21 mouse cellular contexts compared by ENCODE assay signal in the genomic region with DNA sequence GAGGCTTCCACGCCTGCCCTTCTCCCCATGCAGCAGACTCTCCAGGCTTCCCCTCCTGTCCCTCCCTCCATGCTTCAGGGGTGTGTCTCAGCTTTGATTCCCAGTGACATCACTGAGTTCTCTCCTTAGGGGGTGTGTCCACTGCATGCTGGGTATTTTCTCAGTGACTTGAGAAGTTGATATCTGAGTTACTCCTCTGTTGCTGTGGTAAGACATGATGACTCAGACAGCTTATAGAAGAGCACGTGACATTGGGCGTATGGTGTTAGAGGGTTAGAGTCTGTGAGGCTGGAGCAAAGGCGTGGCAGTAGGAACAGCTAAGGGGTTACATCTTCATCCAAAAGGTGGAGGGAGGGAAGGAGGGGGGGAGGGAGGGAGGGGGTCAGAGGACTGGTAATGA. TPM values are rescaled to one million over a fixed set of nuclear protein-coding genes. Genes with fewer than 3 reads are reported as not detected.
A peak's percentile ranks its signal among the peaks of the same experiment; 100 is the strongest.
DNase-seq lines count a peak whose midpoint lies in the region; ATAC-seq and TF ChIP-seq lines count a peak whose summit lies in the region.
"Had no signal": no experiment of that assay in that cellular context is flagged by ENCODE, and none has a peak within 500 bp of the region (broad histone marks: within the 10 kb centered on the region; RNA-seq: fewer than 3 reads in every experiment).

No protein-coding gene starts in this region.

- TF ChIP-seq CTCF in layer of hippocampus, adult 2 months (conservative IDR thresholded peaks at IDR 0.05) = no peak

- H3K4me1 ChIP-seq in midbrain, embryonic 11.5 days (ENCODE audit: control insufficient read depth, insufficient read depth, low read length) = 0 out of 2 replicates have a peak, but pooled peaks cover 2% of the 10 kb centered on the region
- H3K4me1 ChIP-seq in midbrain, embryonic 10.5 days = peaks cover 21% of the 10 kb centered on the region
- peaks cover 35% of the 10 kb centered on the region for H3K4me1 ChIP-seq in intestine, embryonic 16.5 days (ENCODE audit: control insufficient read depth, insufficient read depth, low read length)

- peaks cover 4% of the 10 kb centered on the region; the same call in 1 of the 2 replicates for H3K36me3 ChIP-seq in midbrain, embryonic 11.5 days (ENCODE audit: control insufficient read depth, insufficient read depth, low read length)
- peaks cover 85% of the 10 kb centered on the region for H3K36me3 ChIP-seq in midbrain, embryonic 10.5 days
- peaks cover 8% of the 10 kb centered on the region for H3K36me3 ChIP-seq in intestine, embryonic 16.5 days (ENCODE audit: control insufficient read depth, insufficient read depth, low read length)

- H3K9ac ChIP-seq in midbrain, embryonic 11.5 days (ENCODE audit: low read length) = no peak overlapping the region
- H3K9ac ChIP-seq in intestine, embryonic 16.5 days (ENCODE audit: low read depth, low read length) = no peak overlapping the region
- H3K9ac ChIP-seq: kidney, embryonic 15.5 days; midbrain, embryonic 13.5 days had no signal

- WGBS in midbrain, embryonic 11.5 days = 96% methylated on average over 4 of the region's 4 CpGs
- 89% methylated on average over 4 of the region's 4 CpGs for WGBS in midbrain, embryonic 10.5 days
- 87% methylated on average over 4 of the region's 4 CpGs for WGBS in intestine, embryonic 16.5 days

- ATAC-seq in midbrain, embryonic 11.5 days (ENCODE audit: low FRiP score) = no peak
- ATAC-seq in intestine, embryonic 16.5 days = 0 out of 2 replicates have a peak, but pooled peaks have one; percentile 11
- ATAC-seq in megakaryocyte-erythroid progenitor cell, adult 5-6 weeks (replicated peaks; ENCODE audit: low FRiP score, low TSS enrichment, poor library complexity, severe bottlenecking) = peak; percentile 24
- ATAC-seq: hindbrain, postnatal 0 days; midbrain, embryonic 13.5 days had no signal

- H3K4me3 ChIP-seq in midbrain, embryonic 11.5 days (ENCODE audit: low read depth, low read length) = no peak overlapping the region
- H3K4me3 ChIP-seq in midbrain, embryonic 10.5 days = no peak overlapping the region
- H3K4me3 ChIP-seq in intestine, embryonic 16.5 days (ENCODE audit: low read length) = no peak overlapping the region
- H3K4me3 ChIP-seq in layer of hippocampus, adult 2 months = no peak overlapping the region
- H3K4me3 ChIP-seq: erythroblast, embryonic 14.5 days; kidney, embryonic 15.5 days; midbrain, embryonic 13.5 days had no signal

- no peaks in the 10 kb centered on the region for H3K27me3 ChIP-seq in midbrain, embryonic 11.5 days (ENCODE audit: control insufficient read depth, insufficient read depth, low read length)
- no peaks in the 10 kb centered on the region for H3K27me3 ChIP-seq in midbrain, embryonic 10.5 days (ENCODE audit: low read depth, poor library complexity, severe bottlenecking)
- H3K27me3 ChIP-seq in intestine, embryonic 16.5 days (replicated peaks; ENCODE audit: control insufficient read depth, insufficient read depth, low read length) = no peaks in the 10 kb centered on the region
- H3K27me3 ChIP-seq: CH12.LX; kidney, embryonic 15.5 days; midbrain, embryonic 13.5 days had no signal

- no peak overlapping the region for H3K27ac ChIP-seq in midbrain, embryonic 11.5 days (ENCODE audit: low read depth, low read length)
- no peak overlapping the region for H3K27ac ChIP-seq in midbrain, embryonic 10.5 days (replicated peaks)
- H3K27ac ChIP-seq in intestine, embryonic 16.5 days (ENCODE audit: low read length) = no peak overlapping the region
- no peak overlapping the region for H3K27ac ChIP-seq in layer of hippocampus, adult 2 months
- H3K27ac ChIP-seq: hindbrain, postnatal 0 days; kidney, embryonic 15.5 days; midbrain, embryonic 13.5 days had no signal

- no peaks in the 10 kb centered on the region for H3K9me3 ChIP-seq in midbrain, embryonic 11.5 days (ENCODE audit: control insufficient read depth, low read length)
- H3K9me3 ChIP-seq in midbrain, embryonic 10.5 days (replicated peaks) = no peaks in the 10 kb centered on the region
- H3K9me3 ChIP-seq in intestine, embryonic 16.5 days (ENCODE audit: control insufficient read depth, low read length) = no peaks in the 10 kb centered on the region
- H3K9me3 ChIP-seq: kidney, embryonic 15.5 days; midbrain, embryonic 13.5 days had no signal

- no peak overlapping the region for H3K4me2 ChIP-seq in midbrain, embryonic 11.5 days
- H3K4me2 ChIP-seq in intestine, embryonic 16.5 days (ENCODE audit: low read depth, low read length) = no peak overlapping the region
- H3K4me2 ChIP-seq: kidney, embryonic 15.5 days; midbrain, embryonic 13.5 days had no signal

- DNase-seq in midbrain, embryonic 11.5 days (ENCODE audit: low spot score, missing footprints) = peak; percentile 47
- no peak for DNase-seq in midbrain, embryonic 10.5 days (ENCODE audit: low spot score)
- peak; percentile 41 for DNase-seq in MN1 (ENCODE audit: low spot score)
- no peak for DNase-seq in layer of hippocampus, adult 2 months (ENCODE audit: low spot score in 2 of 2)
- DNase-seq in neural tube, embryonic 10.5 days (ENCODE audit: extremely low spot score, low spot score) = no peak
- no peak for DNase-seq in adipocyte (ENCODE audit: low spot score)
- DNase-seq: adrenal gland, adult 8-10 months; cerebellum, adult 9-11 months; embryo, embryonic 11 days; heart, adult 18-20 months; heart, postnatal 36 days; lung, postnatal 14 days; right cerebral cortex, postnatal 14 days; thymus, adult 2 months had no signal

RNA-seq across cellular contexts. Expression of a gene that starts 38.7 kb away (rescaled TPM):
- 2.2 and 2.3 TPM in 2 replicates for polyA plus RNA-seq in midbrain, embryonic 11.5 days (2014; fragmentation: Nextera tagmentation; extraction: Ambion mirVana)
- polyA plus RNA-seq in midbrain, embryonic 10.5 days (2016; fragmentation: Nextera tagmentation; extraction: Ambion mirVana) = 2.3 and 2.4 TPM in 2 replicates
- 1.5 TPM in 2 replicates for polyA plus RNA-seq in intestine, embryonic 16.5 days (2015; fragmentation: Nextera tagmentation; extraction: Ambion mirVana)
- 9.9 and 14.3 TPM in 2 replicates for total RNA-seq in megakaryocyte-erythroid progenitor cell, adult 5-6 weeks (2014; fragmentation: Nextera tagmentation)
- total RNA-seq in megakaryocyte-erythroid progenitor cell, adult 5-6 weeks (2017) = 4.4 and 6.6 TPM in 2 replicates
- total RNA-seq in layer of hippocampus, adult 2 months (2021) = 10 to 100 TPM; 16.6 to 17.6 TPM

Comparison
In these comparisons a context has a peak if more than half of its experiments do, and no peak if none do; other contexts are left out.
1. DNase-seq: peak in midbrain, embryonic 11.5 days (single experiment) and MN1 (single experiment); none in midbrain, embryonic 10.5 days (single experiment), layer of hippocampus, adult 2 months (0 of 2), neural tube, embryonic 10.5 days (single experiment) and adipocyte (single experiment).